Mouse (Mus musculus) mouse trophoblast stem cell (cell line): ENCODE results near the gene Calr.

Experiments used
- in situ Hi-C, 2 experiments: fragments of 300-500 bp; cut with MseI, MboI; formaldehyde crosslinking; loops; 2 replicates in 1 of 2; 3 replicates in 1 of 2; pipeline ENCODE4 v1.15.1; 2025

Gene Calr

GRCm38 (mm10) chr8:84815547-84815946 lies 31.2 kb downstream of the Calr start:
- in situ Hi-C loops, result no loop called here

GRCm38 (mm10) chr8:84814555-84815441 lies 31.9 kb downstream of the Calr start:
- in situ Hi-C loops, result loop anchor here (5.0 kb wide), 2 partner anchors 52 to 107 kb away; no protein-coding TSS in a partner anchor

- in situ Hi-C loops, result loop anchor here (5.0 kb wide), 2 partner anchors 52 to 107 kb away; no protein-coding TSS in a partner anchor
Measured at GRCm38 (mm10) chr8:84814240-84814554, 32.5 kb downstream of the Calr start.

- in situ Hi-C loops, result loop anchor here (5.0 kb wide), 2 partner anchors 52 to 107 kb away; no protein-coding TSS in a partner anchor
Measured at GRCm38 (mm10) chr8:84813830-84814229, 32.9 kb downstream of the Calr start.

GRCm38 (mm10) chr8:84813059-84813458 lies 33.7 kb downstream of the Calr start:
- in situ Hi-C loops, result loop anchor here (5.0 kb wide), 2 partner anchors 51 to 106 kb away; no protein-coding TSS in a partner anchor

GRCm38 (mm10) chr8:84811303-84811702 lies 35.4 kb downstream of the Calr start:
- in situ Hi-C loops, result loop anchor here (5.0 kb wide), 2 partner anchors 49 to 104 kb away; no protein-coding TSS in a partner anchor

GRCm38 (mm10) chr8:84810896-84811295 lies 35.8 kb downstream of the Calr start:
- in situ Hi-C loops, result loop anchor here (5.0 kb wide), 2 partner anchors 49 to 104 kb away; no protein-coding TSS in a partner anchor

GRCm38 (mm10) chr8:84809941-84810280 lies 36.8 kb downstream of the Calr start:
- in situ Hi-C loops, result loop anchor here (5.0 kb wide), 2 partner anchors 48 to 103 kb away; no protein-coding TSS in a partner anchor

- in situ Hi-C loops, result no loop called here
Measured at GRCm38 (mm10) chr8:84809109-84809940, 37.4 kb downstream of the Calr start.

- in situ Hi-C loops, result no loop called here
Measured at GRCm38 (mm10) chr8:84806031-84806430, 40.7 kb downstream of the Calr start.

GRCm38 (mm10) chr8:84799999-84800831 lies 46.5 kb downstream of the Calr start, which contains the start of gene Nfix:
Gene Nfix (minus strand): TSS chr8:84800344.
- in situ Hi-C loops, result no loop called here

- in situ Hi-C loops, result no loop called here
Measured at GRCm38 (mm10) chr8:84799136-84799931, 47.4 kb downstream of the Calr start.

GRCm38 (mm10) chr8:84798446-84799135 lies 48.1 kb downstream of the Calr start:
- in situ Hi-C loops, result no loop called here

GRCm38 (mm10) chr8:84797971-84798370 lies 48.8 kb downstream of the Calr start:
- in situ Hi-C loops, result no loop called here

GRCm38 (mm10) chr8:84797256-84797797 lies 49.4 kb downstream of the Calr start:
- in situ Hi-C loops, result no loop called here

GRCm38 (mm10) chr8:84794486-84794885 lies 52.2 kb downstream of the Calr start:
- in situ Hi-C loops, result no loop called here

- in situ Hi-C loops, result no loop called here
Measured at GRCm38 (mm10) chr8:84793791-84794485, 52.8 kb downstream of the Calr start.

- in situ Hi-C loops, result no loop called here
Measured at GRCm38 (mm10) chr8:84793134-84793533, 53.6 kb downstream of the Calr start.

- in situ Hi-C loops, result no loop called here
Measured at GRCm38 (mm10) chr8:84792429-84792947, 54.2 kb downstream of the Calr start.
